Mouse (Mus musculus): ENCODE data around the gene 5430427O19Rik. TPM values are rescaled to one million over a fixed set of nuclear protein-coding genes. Genes with fewer than 3 reads are reported as not detected.

5430427O19Rik gene
- 1.1 TPM for polyA plus RNA-seq (2017; shearing (Covaris generic))

GRCm38 (mm10) chrX:85869914-85870483 is at the start of gene 5430427O19Rik:
Gene 5430427O19Rik (plus strand): TSS chrX:85870354.

Other genes with a start within 250 kb of the 5430427O19Rik start
- gene Gk, start 93.5 kb upstream of the 5430427O19Rik start, polyA plus RNA-seq (2017; shearing (Covaris generic)) = 2.9 TPM
- not detected for gene Samt3, start 173.8 kb downstream of the 5430427O19Rik start, polyA plus RNA-seq (2017; shearing (Covaris generic))